Mouse (Mus musculus) embryonic fibroblast, embryonic 13.5 days (primary cell): ENCODE measurements at regions not wholly inside any gene's neighbourhood (a gene's known extent, or its start where the extent isn't known, plus 50 kb on each side); places are given as distances from the start of the nearest gene placed in this dataset.

Experiments
- H3K27ac ChIP-seq: 2 replicates; pipeline ENCODE4 v1.5.1; 2012; ENCODE audit warnings: low read length, control low read depth, inconsistent platforms; ENCODE audit not compliant: insufficient read depth
- H3K4me1 ChIP-seq: 2 replicates; pipeline ENCODE4 v1.6.1; 2011; ENCODE audit warnings: low read length; ENCODE audit not compliant: control insufficient read depth, insufficient read depth
- H3K4me3 ChIP-seq: 2 replicates; pipeline ENCODE4 v1.5.1; 2011; ENCODE audit warnings: mild to moderate bottlenecking, control low read depth, low read length; ENCODE audit not compliant: insufficient read depth
- CTCF ChIP-seq: IDR thresholded peaks from 2 replicates; pipeline ENCODE4 v1.5.1; 2011; ENCODE audit warnings: mild to moderate bottlenecking, control low read depth, low read length, moderate library complexity, borderline replicate concordance; ENCODE audit not compliant: insufficient read depth
- POLR2A ChIP-seq: IDR thresholded peaks from 2 replicates; pipeline ENCODE4 v1.6.1; 2011; ENCODE audit warnings: low read depth, mild to moderate bottlenecking, control low read depth, low read length, moderate library complexity

- TF ChIP-seq CTCF: no peak
- no peak for TF ChIP-seq POLR2A
- H3K4me1 ChIP-seq: peaks cover 4% of the 10 kb centered on the region
- no peak overlapping the region for H3K4me3 ChIP-seq
- no peak overlapping the region for H3K27ac ChIP-seq
Observed at GRCm38 (mm10) chr2:94248948-94249347, 91.2 kb upstream of the Hsd17b12 start.

DNA sequence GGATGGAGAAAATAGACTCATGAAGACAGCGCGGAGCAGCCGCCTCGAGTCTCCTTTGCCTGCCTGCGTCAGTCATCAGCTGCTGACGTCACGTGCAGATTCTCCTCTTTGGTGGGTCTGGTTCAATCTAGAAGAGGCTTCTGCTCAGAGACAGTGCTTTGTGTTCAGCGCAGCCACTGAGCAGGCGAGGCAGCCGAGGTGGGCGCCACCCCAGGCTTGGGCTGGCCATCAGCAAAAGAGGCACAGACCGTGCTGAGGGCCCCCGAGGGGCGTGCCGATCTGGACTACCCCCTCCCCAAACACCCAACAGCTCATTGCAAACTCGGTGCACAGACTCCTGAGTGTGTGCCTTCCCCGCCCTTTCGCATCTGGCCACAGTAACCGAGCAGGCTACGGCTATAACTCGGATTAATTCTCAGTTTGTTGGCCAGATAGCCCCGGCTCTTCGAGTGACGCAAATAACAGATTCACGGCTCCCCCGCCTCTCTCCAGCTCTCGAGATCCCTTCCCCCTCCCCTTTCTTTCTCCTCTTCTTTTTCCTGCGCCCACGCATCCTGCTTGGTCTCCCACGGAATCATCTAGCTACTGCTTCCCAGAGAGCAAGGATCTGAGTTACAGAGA is 89.2 kb upstream of the Hsd17b12 start:
- H3K27ac ChIP-seq: no peak overlapping the region
- TF ChIP-seq CTCF: no peak
- no peak for TF ChIP-seq POLR2A
- H3K4me3 ChIP-seq: no peak overlapping the region
- H3K4me1 ChIP-seq: no peaks in the 10 kb centered on the region; the same call in 1 of the 2 replicates

- Histone ChIP-seq H3K27ac (no peak overlapping the region), H3K4me1 (no peaks in the 10 kb centered on the region; the same call in 1 of the 2 replicates), H3K4me3 (no peak overlapping the region)
- TF ChIP-seq CTCF: no peak
- no peak for TF ChIP-seq POLR2A
Observed at GRCm38 (mm10) chr2:94246180-94246611, 88.4 kb upstream of the Hsd17b12 start.

DNA sequence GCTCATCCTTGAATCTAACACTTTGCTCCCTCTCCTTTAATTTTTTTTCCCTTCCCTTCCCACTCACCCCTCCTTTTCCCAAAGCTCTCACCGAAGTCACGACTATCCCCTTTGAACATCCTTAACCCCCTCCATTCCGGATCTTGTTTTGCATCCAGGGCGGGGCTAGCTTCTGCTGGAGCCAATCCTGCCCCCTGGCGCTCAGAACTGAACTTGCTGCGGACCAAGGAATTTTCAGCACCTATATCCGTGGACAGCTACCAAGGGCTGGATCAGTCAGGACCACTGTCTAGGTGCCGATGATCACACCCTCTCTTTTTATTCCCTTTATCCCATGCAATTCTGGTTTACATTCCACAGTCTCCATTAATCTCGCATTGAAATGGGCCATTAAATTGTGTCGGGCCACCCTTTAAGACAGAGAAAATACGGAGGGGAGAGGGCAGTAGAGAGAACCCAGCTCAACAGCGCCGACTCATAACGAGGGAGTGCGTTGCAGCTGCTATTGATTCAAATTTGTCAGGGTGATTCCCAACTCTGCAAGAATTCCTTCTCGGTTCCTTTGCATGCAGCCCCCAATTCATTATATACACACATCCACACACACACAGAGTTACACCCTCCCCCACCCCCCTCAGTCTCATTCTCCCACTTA is 87.7 kb upstream of the Hsd17b12 start:
- peak; percentile 63 for TF ChIP-seq CTCF
- TF ChIP-seq POLR2A: no peak
- Histone ChIP-seq H3K4me1 (no peaks in the 10 kb centered on the region; the same call in 1 of the 2 replicates), H3K4me3 (no peak overlapping the region), H3K27ac (no peak overlapping the region)

- no peak overlapping the region for H3K4me3 ChIP-seq
- H3K4me1 ChIP-seq: no peaks in the 10 kb centered on the region; the same call in 1 of the 2 replicates
- TF ChIP-seq POLR2A (no peak), CTCF (no peak)
- no peak overlapping the region for H3K27ac ChIP-seq
Observed at GRCm38 (mm10) chr2:94244140-94244539, 86.4 kb upstream of the Hsd17b12 start.

GRCm38 (mm10) chr2:94243053-94243916 is 85.5 kb upstream of the Hsd17b12 start:
- H3K27ac ChIP-seq: no peak overlapping the region
- H3K4me3 ChIP-seq: peak overlapping the region; percentile 38
- no peaks in the 10 kb centered on the region for H3K4me1 ChIP-seq
- TF ChIP-seq CTCF: no peak
- TF ChIP-seq POLR2A: no peak

DNA sequence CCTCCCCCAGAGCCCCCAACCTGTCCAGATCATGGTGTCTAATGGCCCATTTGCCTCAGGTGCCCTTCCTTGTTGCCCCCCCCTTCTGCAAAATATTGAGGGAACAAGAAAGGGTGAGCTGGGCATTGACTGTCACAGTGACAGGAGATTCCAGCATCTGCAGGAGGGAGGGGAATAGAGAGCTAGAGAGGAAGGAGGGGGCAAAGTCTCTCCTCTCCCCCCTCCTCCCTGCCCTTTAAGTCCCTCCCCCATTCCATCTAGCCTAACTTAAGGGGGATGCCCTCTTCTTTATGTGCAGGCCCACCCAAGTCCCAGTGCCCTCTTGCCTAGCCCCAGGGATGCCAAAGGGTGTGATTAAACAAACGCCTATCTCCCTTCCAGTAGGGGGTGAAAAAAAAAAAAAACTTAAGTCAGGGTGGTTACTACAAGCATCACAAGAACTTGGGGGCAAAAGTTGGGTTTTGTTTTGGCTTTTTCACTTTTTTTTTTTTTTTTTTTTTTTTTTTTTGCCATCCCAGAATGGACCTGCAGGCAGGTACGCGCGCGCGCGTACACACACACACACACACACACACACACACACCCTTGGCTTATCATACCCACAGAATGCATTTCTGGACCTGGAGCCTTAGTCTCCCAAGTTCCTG is 84.8 kb upstream of the Hsd17b12 start:
- TF ChIP-seq POLR2A (no peak), CTCF (no peak)
- no peaks in the 10 kb centered on the region for H3K4me1 ChIP-seq
- H3K4me3 ChIP-seq: peak overlapping the region; percentile 38
- H3K27ac ChIP-seq: no peak overlapping the region

GRCm38 (mm10) chr2:94242051-94242397 is 84.3 kb upstream of the Hsd17b12 start:
- Histone ChIP-seq H3K4me3 (no peak overlapping the region), H3K4me1 (no peaks in the 10 kb centered on the region), H3K27ac (no peak overlapping the region)
- TF ChIP-seq CTCF (no peak), POLR2A (no peak)

DNA sequence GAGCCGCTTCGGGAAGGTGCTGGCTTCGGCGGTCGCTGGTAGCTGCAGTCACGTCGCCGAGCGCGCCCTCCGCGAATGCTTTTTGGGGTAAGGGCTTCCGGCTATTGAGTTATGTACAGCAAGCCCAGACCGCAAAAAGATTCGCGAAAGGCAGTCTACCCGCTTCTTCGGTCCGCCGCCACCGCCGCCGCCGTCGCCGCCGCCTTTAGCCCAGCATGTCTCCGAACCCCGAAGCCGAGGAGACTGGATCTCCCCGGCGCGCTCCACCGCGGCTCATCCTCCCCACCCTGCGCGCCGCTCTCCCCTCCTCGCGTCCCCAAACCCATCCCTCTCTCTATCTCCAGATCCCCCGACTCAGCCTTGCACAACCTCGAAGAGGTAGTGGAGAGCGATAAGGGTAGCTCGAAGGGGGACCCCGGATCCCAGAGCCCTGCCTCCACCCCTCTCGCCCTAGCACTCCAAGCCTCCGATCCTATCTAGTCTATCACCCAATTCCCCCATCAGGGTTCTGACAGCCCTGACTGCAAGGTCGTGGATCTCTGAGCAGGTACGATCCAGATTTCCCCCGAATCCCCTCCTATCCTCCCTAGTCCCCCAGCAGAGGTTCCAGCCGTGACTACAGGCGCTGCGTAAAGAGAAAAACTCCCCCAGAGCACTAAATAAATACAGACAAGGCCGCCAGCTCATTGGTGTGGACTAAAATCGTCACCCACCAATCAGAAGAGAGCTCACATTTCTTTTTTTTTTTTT is 83.7 kb upstream of the Hsd17b12 start:
- Histone ChIP-seq H3K4me3 (peak overlapping the region; percentile 49), H3K4me1 (no peaks in the 10 kb centered on the region), H3K27ac (no peak overlapping the region)
- TF ChIP-seq CTCF (no peak), POLR2A (peak; percentile 90)
